Mouse (Mus musculus): ENCODE data around the gene Fastkd5. TPM values are rescaled to one million over a fixed set of nuclear protein-coding genes. Genes with fewer than 3 reads are reported as not detected.
A peak's percentile ranks its signal among the peaks of the same experiment; 100 is the strongest.
"Not testable (repeated sequence)": the region's sequence is repeated elsewhere in the genome, so short reads cannot be mapped to it uniquely, and the experiment has no call there.

Gene Fastkd5
- polyA plus RNA-seq, 1 experiment = 4.8 TPM

DNA sequence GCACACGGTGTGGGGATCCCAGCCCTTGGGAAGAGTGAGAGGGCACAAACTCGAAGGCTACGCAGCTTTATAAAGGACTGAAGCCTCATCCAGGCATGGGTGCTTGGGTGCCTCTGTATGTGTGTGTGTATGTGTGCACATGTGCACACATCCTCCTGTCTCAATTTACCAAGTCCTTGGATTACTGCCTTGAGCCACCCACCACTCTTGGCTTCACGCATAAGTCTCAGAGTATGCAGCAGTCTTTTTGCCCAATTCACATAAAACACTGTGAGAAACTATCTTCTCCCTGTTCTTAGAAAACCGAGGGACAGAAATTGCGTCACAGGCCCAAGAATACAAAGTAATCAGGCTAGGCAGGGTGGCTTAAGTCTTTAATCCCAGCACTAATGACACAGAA is 43.8 kb downstream of the Fastkd5 start:
- no peak for TF ChIP-seq CTCF (IDR thresholded peaks at IDR 0.05; ENCODE audit: extremely low read depth, insufficient read depth, low read length)
- TF ChIP-seq POLR2A (IDR thresholded peaks at IDR 0.05; ENCODE audit: extremely low read depth, insufficient read depth, low read length) = no peak
- H3K4me3 ChIP-seq (ENCODE audit: insufficient read depth, low read length) = no peak overlapping the region
- no peak overlapping the region for H3K27ac ChIP-seq (ENCODE audit: insufficient read depth, low read length)
- no peaks in the 10 kb centered on the region for H3K4me1 ChIP-seq (ENCODE audit: control insufficient read depth, insufficient read depth, low read length)

DNA sequence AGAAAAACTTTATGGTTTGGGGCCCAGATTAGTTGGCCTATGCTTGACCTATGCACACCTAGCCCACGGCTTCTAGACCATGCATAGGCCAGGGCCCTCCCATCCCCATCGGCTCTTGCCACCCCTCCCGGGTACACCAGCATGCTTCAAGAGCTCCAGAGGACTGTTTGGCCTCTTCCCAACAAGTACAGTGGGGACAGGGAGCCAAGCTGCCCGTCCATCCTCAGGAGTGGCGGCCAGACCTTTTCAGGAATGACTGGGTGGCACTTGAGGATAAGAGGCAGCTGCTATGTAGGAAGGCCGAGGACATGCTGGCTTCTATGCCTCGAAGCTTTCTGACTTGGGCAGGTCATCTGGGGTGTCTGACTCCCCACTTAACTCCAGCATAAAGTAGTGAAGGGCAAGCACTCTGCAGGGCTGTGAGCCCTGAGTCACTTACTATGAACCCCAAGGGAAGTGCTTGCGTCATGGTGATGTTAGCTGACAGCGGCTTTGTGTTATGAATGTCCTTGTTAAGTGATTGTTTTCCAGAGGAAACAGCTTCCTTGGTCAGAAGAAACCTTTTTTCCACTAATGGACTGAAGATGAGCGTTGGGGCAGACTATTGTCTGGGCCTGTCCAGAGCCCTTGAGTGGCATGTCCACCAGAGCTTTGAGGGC is 45.8 kb downstream of the Fastkd5 start:
- H3K27ac ChIP-seq (ENCODE audit: insufficient read depth, low read length) = no peak overlapping the region
- no peak overlapping the region for H3K4me3 ChIP-seq (ENCODE audit: insufficient read depth, low read length)
- TF ChIP-seq POLR2A (IDR thresholded peaks at IDR 0.05; ENCODE audit: extremely low read depth, insufficient read depth, low read length) (no peak), CTCF (IDR thresholded peaks at IDR 0.05; ENCODE audit: extremely low read depth, insufficient read depth, low read length) (no peak)
- H3K4me1 ChIP-seq (ENCODE audit: control insufficient read depth, insufficient read depth, low read length) = no peaks in the 10 kb centered on the region

DNA sequence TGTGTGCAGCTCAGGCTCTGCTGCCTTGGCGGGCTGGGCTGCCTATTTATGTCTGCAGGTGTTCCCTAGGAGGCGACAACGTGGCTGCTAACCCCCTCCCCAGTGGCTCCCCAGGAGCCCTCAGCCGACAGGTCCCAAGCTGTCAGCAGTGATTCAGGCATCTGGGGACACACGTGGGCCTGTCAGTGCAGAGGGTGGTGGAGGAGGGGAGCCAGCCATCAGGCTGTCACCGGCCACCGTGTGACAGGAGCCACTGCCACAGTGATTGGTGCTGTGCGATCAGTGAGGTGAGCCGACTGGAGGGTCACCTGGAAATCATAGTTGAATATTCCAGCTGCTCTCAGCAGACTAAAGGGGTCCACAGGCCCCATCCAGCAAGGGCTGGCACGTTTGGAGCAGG is 47.3 kb downstream of the Fastkd5 start, which contains the start of gene Avp:
Avp (minus strand) TSS at position 3 of the 400 bp plus-strand sequence.
- H3K27ac ChIP-seq (ENCODE audit: insufficient read depth, low read length) = no peak within 1 kb of the TSS
- H3K4me1 ChIP-seq (ENCODE audit: control insufficient read depth, insufficient read depth, low read length) = no peaks in the 10 kb centered on the region
- H3K4me3 ChIP-seq (ENCODE audit: insufficient read depth, low read length) = no peak within 1 kb of the TSS
- no peak for TF ChIP-seq POLR2A (IDR thresholded peaks at IDR 0.05; ENCODE audit: extremely low read depth, insufficient read depth, low read length)
- TF ChIP-seq CTCF (IDR thresholded peaks at IDR 0.05; ENCODE audit: extremely low read depth, insufficient read depth, low read length) = no peak

DNA sequence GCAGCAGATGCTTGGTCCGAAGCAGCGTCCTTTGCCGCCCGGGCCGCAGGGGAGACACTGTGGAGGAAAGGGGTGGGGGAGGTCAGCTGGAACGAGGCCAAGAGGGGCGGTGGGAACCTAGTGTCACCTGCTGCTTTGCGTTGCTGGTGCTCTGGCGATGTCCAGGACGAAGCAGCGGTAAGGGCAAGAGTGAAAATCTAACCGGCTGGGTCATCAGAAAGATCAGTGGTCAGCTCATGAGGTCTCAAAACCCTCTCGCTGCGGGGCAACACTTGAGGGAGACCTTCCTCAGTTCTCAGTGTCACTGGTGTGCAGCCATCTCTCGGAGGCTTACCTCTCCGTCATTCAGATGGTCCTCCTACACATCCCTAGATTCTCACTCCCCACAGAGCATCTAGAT is 48.6 kb downstream of the Fastkd5 start:
- TF ChIP-seq POLR2A (IDR thresholded peaks at IDR 0.05; ENCODE audit: extremely low read depth, insufficient read depth, low read length) (no peak), CTCF (IDR thresholded peaks at IDR 0.05; ENCODE audit: extremely low read depth, insufficient read depth, low read length) (no peak)
- Histone ChIP-seq H3K4me3 (ENCODE audit: insufficient read depth, low read length) (no peak overlapping the region), H3K27ac (ENCODE audit: insufficient read depth, low read length) (no peak overlapping the region), H3K4me1 (ENCODE audit: control insufficient read depth, insufficient read depth, low read length) (no peaks in the 10 kb centered on the region)

DNA sequence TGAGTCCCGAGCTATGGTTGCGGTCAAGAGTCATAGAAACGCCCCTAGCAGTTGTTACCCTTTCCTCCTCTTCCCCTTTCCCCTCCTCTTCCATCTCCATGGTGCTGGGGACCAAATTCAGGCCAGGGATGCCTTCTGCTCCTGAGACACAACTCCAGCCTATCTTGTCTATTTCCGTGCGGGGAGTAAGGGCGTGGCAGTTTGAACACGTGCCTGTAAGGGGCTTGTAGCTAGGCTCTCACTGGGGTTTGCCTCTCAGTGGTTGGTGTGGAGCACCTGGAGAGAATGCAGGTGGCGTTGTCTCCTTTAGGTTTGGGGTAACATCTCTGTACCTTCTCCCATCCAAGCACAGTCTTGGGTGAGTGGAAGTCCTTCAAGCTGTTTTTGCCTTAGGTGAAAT is 50.0 kb downstream of the Fastkd5 start:
- Histone ChIP-seq H3K4me3 (ENCODE audit: insufficient read depth, low read length) (no peak overlapping the region), H3K4me1 (ENCODE audit: control insufficient read depth, insufficient read depth, low read length) (no peaks in the 10 kb centered on the region), H3K27ac (ENCODE audit: insufficient read depth, low read length) (no peak overlapping the region)
- TF ChIP-seq POLR2A (IDR thresholded peaks at IDR 0.05; ENCODE audit: extremely low read depth, insufficient read depth, low read length) (no peak), CTCF (IDR thresholded peaks at IDR 0.05; ENCODE audit: extremely low read depth, insufficient read depth, low read length) (no peak)

DNA sequence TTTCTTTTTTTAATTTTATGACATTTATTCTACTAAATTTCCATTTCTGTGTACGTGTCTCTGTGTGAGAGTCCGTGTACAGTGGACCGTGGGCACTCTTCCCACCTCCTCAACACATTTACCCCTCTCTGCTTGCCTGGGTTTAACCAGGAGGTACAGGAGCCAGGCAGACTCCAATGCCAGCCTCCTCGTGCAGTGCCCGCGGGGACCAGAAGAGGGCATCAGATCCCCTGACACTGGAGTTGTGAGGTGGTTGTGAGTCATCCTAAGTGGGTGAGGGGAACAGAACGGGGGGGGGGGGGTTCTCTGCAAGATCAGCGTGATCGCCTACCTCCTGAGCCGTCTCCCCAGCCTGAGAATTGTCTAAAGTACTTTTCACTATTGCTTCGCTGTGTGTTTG is 51.7 kb downstream of the Fastkd5 start:
- Histone ChIP-seq H3K4me3 (ENCODE audit: insufficient read depth, low read length) (no peak overlapping the region), H3K27ac (ENCODE audit: insufficient read depth, low read length) (no peak overlapping the region), H3K4me1 (ENCODE audit: control insufficient read depth, insufficient read depth, low read length) (no peaks in the 10 kb centered on the region)
- TF ChIP-seq CTCF (IDR thresholded peaks at IDR 0.05; ENCODE audit: extremely low read depth, insufficient read depth, low read length) = peak; percentile 61
- TF ChIP-seq POLR2A (IDR thresholded peaks at IDR 0.05; ENCODE audit: extremely low read depth, insufficient read depth, low read length) = no peak

DNA sequence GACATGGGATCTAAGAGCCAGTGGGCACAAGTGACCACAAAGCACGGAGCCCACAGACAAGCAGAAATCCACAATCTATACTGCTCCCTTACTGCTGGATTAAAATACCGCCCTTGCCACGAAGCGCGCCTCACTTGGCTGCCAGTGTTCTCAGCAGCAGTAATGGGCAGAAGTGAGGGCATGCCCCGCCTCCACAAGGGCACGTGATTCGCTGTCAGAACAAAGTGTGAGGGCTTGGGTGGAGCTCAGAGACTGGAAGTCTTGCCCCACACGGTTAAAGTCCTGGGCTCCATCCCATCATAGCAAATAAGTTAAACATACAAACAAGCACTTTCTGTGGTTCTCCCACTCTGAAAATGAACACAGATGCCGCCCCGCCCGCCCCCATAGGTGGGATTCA is 52.2 kb downstream of the Fastkd5 start:
- no peak for TF ChIP-seq CTCF (IDR thresholded peaks at IDR 0.05; ENCODE audit: extremely low read depth, insufficient read depth, low read length)
- no peak for TF ChIP-seq POLR2A (IDR thresholded peaks at IDR 0.05; ENCODE audit: extremely low read depth, insufficient read depth, low read length)
- H3K4me1 ChIP-seq (ENCODE audit: control insufficient read depth, insufficient read depth, low read length) = no peaks in the 10 kb centered on the region
- H3K4me3 ChIP-seq (ENCODE audit: insufficient read depth, low read length) = no peak overlapping the region
- no peak overlapping the region for H3K27ac ChIP-seq (ENCODE audit: insufficient read depth, low read length)

DNA sequence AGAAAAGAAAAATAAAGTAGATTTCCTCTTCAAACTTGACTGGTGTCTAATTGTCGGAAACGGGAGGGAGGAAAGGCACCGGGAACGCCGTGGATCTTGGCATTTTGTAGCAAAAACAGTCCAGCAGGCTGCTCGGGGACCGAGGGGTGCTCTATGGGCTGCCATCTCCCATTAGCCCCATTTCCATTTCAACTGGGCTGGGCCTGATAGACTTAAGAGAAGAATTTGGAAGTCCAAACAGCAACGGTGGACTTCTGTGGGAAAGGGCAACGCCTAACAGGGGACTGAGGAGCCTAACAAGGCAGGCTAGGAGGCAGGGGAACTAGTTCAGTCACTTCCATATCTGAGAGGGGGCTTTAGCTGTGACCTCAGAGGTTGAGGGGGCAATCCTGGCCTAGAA is 52.8 kb downstream of the Fastkd5 start:
- H3K4me3 ChIP-seq (ENCODE audit: insufficient read depth, low read length) = no peak overlapping the region

DNA sequence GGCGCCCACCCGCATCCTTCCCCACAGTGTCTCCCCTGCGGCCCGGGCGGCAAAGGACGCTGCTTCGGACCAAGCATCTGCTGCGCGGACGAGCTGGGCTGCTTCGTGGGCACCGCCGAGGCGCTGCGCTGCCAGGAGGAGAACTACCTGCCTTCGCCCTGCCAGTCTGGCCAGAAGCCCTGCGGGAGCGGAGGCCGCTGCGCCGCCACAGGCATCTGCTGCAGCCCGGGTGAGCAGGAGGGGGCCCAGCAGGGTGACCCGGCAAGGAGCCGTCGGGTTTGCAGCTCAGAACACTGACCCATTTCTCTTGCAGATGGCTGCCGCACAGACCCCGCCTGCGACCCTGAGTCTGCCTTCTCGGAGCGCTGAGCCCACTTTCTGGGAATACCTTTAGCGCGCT is 53.3 kb downstream of the Fastkd5 start:
- H3K4me3 ChIP-seq (ENCODE audit: insufficient read depth, low read length); H3K4me1 ChIP-seq (ENCODE audit: control insufficient read depth, insufficient read depth, low read length); H3K27ac ChIP-seq (ENCODE audit: insufficient read depth, low read length): not testable (repeated sequence)

More for the DNA sequence above, 52.8 kb downstream of the Fastkd5 start:
- TF ChIP-seq CTCF (IDR thresholded peaks at IDR 0.05; ENCODE audit: extremely low read depth, insufficient read depth, low read length) (no peak), POLR2A (IDR thresholded peaks at IDR 0.05; ENCODE audit: extremely low read depth, insufficient read depth, low read length) (no peak)
- H3K4me1 ChIP-seq (ENCODE audit: control insufficient read depth, insufficient read depth, low read length) = no peaks in the 10 kb centered on the region
- H3K27ac ChIP-seq (ENCODE audit: insufficient read depth, low read length) = no peak overlapping the region

DNA sequence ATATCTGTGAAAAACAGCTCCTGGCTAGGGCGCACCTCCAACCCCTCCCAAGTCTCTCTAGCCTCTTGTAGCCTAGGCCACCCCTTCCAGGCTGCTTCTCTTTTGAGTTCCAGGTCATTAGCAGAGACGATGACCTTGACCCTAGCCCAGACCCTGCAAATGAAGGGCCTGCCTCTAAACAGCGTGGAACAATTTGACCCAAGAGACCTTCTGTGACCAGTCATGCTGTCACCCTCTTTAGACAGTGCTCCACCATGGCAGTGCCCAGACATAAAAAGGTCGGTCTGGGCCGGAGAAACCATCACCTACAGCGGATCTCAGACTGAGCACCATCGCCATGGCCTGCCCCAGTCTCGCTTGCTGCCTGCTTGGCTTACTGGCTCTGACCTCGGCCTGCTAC is 54.0 kb downstream of the Fastkd5 start, which contains the start of gene Oxt:
Oxt (plus strand) TSS at position 301 of the 400 bp plus-strand sequence.
- H3K4me1 ChIP-seq (ENCODE audit: control insufficient read depth, insufficient read depth, low read length) = no peaks in the 10 kb centered on the region
- no peak for TF ChIP-seq POLR2A (IDR thresholded peaks at IDR 0.05; ENCODE audit: extremely low read depth, insufficient read depth, low read length)
- no peak for TF ChIP-seq CTCF (IDR thresholded peaks at IDR 0.05; ENCODE audit: extremely low read depth, insufficient read depth, low read length)
- H3K4me3 ChIP-seq (ENCODE audit: insufficient read depth, low read length) = no peak within 1 kb of the TSS
- no peak within 1 kb of the TSS for H3K27ac ChIP-seq (ENCODE audit: insufficient read depth, low read length)
